Mouse (Mus musculus) heart, adult 2 months (tissue): Measurements from ENCODE around the gene Pkd1l2. TPM values are rescaled to one million over a fixed set of nuclear protein-coding genes. Genes with fewer than 3 reads are reported as not detected.
A peak's percentile ranks its signal among the peaks of the same experiment; 100 is the strongest.

Source experiments
- DNase-seq, 2 experiments: peaks; one replicate each; pipeline ENCODE4 v3.0.0; 2021
- H3K27ac ChIP-seq: fragments of 200-600 bp; 2 replicates; pipeline ENCODE4 v1.8.1; 2022
- H3K27me3 ChIP-seq: fragments of 200-500 bp; 2 replicates; pipeline ENCODE4 v1.6.1; 2012; ENCODE audit warnings: mild to moderate bottlenecking, low read length, inconsistent platforms, mixed read lengths; ENCODE audit not compliant: control insufficient read depth, insufficient read depth
- H3K36me3 ChIP-seq: fragments of 200-500 bp; 2 replicates; pipeline ENCODE4 v1.6.1; 2012; ENCODE audit warnings: low read length, inconsistent platforms; ENCODE audit not compliant: control insufficient read depth, insufficient read depth
- H3K4me1 ChIP-seq: fragments of 200-500 bp; 2 replicates; pipeline ENCODE4 v1.6.1; 2011; ENCODE audit warnings: low read length; ENCODE audit not compliant: control insufficient read depth, insufficient read depth
- H3K4me3 ChIP-seq: fragments of 200-600 bp; 2 replicates; pipeline ENCODE4 v1.8.1; 2022
- H3K79me2 ChIP-seq: fragments of 200-500 bp; replicated peaks from 2 replicates; pipeline ENCODE4 v1.6.1; 2012; ENCODE audit warnings: mild to moderate bottlenecking, inconsistent platforms, low read length, moderate library complexity, mixed read lengths; ENCODE audit not compliant: control insufficient read depth, insufficient read depth
- H3K9ac ChIP-seq: fragments of 200-500 bp; 2 replicates; pipeline ENCODE4 v1.6.1; 2012; ENCODE audit warnings: low read depth, mild to moderate bottlenecking, control low read depth, inconsistent platforms, low read length, mixed read lengths
- CTCF ChIP-seq: fragments of 200-600 bp; IDR thresholded peaks from 2 replicates; pipeline ENCODE4 v1.8.1; 2022; ENCODE audit warnings: antibody characterized with exemption, mild to moderate bottlenecking, moderate library complexity
- EP300 ChIP-seq: fragments of 200-500 bp; IDR thresholded peaks from 2 replicates; pipeline ENCODE4 v1.6.1; 2011; ENCODE audit warnings: low read depth, low read length, control low read depth; ENCODE audit not compliant: insufficient read depth
- POLR2A ChIP-seq: fragments of 200-500 bp; IDR thresholded peaks from 2 replicates; pipeline ENCODE4 v1.6.1; 2011; ENCODE audit warnings: mild to moderate bottlenecking, low read depth, low read length, control low read depth; ENCODE audit not compliant: insufficient read depth
- WGBS: fragments of 180-500 bp; shearing (Covaris S2); methylation state at CpG from one replicate; pipeline ENCODE4 v1.1.7; 2018; 5-methylcytosine and 5-hydroxymethylcytosine counted together
- intact Hi-C: fragments of 180-260 bp; cut with DNase I; formaldehyde crosslinking; loops from one replicate; pipeline ENCODE4 v1.15.1; 2025
- polyA plus RNA-seq: library from polyadenylated mRNA; depleted of rRNA; stranded (reverse); fragments of >200 nt; gene quantifications from 2 replicates; pipeline ENCODE4 v1.2.3, GENCODE M21; 2012
- total RNA-seq, 2 experiments: library from RNA; stranded (reverse); gene quantifications; 2 replicates each; pipeline ENCODE4 v1.2.3; 2021

Gene Pkd1l2
- total and polyA plus RNA-seq, 3 experiments: not detected

GRCm38 (mm10) chr8:117022297-117022993, 59.8 kb downstream of the Pkd1l2 start:
- Histone ChIP-seq H3K27me3 (no peaks in the 10 kb centered on the region), H3K4me3 (no peak overlapping the region), H3K36me3 (no peaks in the 10 kb centered on the region), H3K4me1 (no peaks in the 10 kb centered on the region), H3K9ac (no peak overlapping the region), H3K27ac (no peak overlapping the region), H3K79me2 (no peaks in the 10 kb centered on the region)
- TF ChIP-seq POLR2A (no peak), CTCF (0 out of 2 replicates have a peak, but pooled peaks have one; percentile 12)
- intact Hi-C loops: no loop called here
- no peak for DNase-seq
- WGBS: 57% methylated on average over 1 of the region's 1 CpGs

DNA sequence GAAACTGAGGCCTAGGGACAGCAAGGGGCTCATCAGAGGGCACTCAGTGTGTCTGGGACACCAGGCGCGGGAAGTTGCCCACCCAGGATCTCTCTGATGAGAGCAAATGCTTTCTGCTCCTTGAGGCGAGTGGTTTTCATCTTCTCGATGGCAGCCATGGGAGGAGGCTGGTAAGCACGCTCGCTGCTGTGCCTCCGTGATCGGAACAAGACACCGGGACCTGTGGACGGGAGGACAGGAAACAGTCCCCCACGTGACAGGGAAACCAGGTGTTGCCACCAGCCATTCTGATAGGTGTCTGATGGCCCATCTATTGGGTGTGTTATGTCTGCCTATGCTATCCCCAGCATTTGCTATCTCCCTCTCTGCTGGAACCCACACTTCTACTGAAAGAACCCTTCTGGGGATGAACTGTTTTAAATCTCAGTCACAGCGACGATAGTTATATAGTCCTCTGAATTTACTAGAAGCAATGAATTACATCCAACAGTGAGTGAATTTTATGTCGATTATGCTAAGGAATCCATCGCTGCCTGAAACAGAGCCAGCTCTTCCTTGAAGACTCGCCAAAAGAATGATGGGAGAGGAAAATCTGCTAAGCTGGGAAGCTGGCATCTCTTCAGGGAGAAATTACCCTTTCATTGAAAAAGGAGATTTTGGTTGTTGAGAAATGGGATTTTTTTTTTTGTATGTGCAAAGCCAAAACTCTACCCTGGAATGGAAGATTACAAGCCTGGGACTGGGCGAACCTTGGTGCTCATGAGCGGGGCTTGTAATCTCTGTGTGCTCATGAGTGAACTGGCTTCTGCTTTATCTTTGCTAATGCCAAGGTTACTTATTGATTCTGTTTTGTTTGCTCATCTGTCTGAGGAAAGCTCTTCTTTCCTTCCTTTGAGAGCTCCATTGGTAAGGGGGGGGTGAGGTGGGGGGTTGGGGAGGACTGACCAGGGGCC, 62.6 kb downstream of the Pkd1l2 start:
- no peak for TF ChIP-seq POLR2A
- no peak for TF ChIP-seq EP300
- no peak for TF ChIP-seq CTCF
- Histone ChIP-seq H3K27me3 (no peaks in the 10 kb centered on the region), H3K36me3 (no peaks in the 10 kb centered on the region), H3K4me3 (no peak overlapping the region), H3K27ac (no peak overlapping the region), H3K9ac (no peak overlapping the region), H3K79me2 (no peaks in the 10 kb centered on the region), H3K4me1 (no peaks in the 10 kb centered on the region)
- no peak for DNase-seq
- intact Hi-C loops: no loop called here
- 79% methylated on average over 18 of the region's 18 CpGs for WGBS

- Histone ChIP-seq H3K4me1 (no peaks in the 10 kb centered on the region), H3K36me3 (no peaks in the 10 kb centered on the region), H3K79me2 (no peaks in the 10 kb centered on the region), H3K27me3 (no peaks in the 10 kb centered on the region), H3K27ac (no peak overlapping the region), H3K9ac (no peak overlapping the region), H3K4me3 (no peak overlapping the region)
- intact Hi-C loops: no loop called here
- TF ChIP-seq EP300: no peak
- TF ChIP-seq POLR2A: no peak
- no peak for TF ChIP-seq CTCF
- no peak for DNase-seq
- WGBS: 91% methylated on average over 4 of the region's 4 CpGs
Measured at GRCm38 (mm10) chr8:117017896-117018295, 64.4 kb downstream of the Pkd1l2 start.

DNA sequence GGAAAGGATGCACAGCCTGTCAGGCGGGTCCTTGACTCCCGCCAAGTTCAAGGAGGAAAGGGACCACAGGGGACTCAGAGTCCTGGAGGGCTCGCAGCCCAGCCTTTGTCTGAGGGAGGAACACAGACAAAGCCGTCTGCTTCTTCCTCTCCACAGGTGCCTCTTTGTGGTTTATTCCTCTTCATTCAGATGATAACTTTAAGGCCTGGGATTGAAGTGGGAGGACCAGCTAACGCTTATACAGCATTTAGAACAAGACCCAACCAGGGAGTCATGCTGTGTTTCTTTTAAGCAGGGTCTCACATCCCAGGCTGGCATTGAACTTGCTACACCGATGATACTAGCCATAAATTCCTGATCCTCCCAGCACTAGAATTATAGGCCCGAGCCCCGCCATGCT, 65.2 kb downstream of the Pkd1l2 start:
- Histone ChIP-seq H3K36me3 (no peaks in the 10 kb centered on the region), H3K4me3 (no peak overlapping the region), H3K79me2 (no peaks in the 10 kb centered on the region), H3K4me1 (no peaks in the 10 kb centered on the region), H3K27ac (no peak overlapping the region), H3K9ac (no peak overlapping the region), H3K27me3 (no peaks in the 10 kb centered on the region)
- intact Hi-C loops: no loop called here
- WGBS: 76% methylated on average over 8 of the region's 8 CpGs
- DNase-seq: no peak
- TF ChIP-seq CTCF (no peak), POLR2A (no peak), EP300 (no peak)

GRCm38 (mm10) chr8:117015670-117016069, 66.6 kb downstream of the Pkd1l2 start:
- no peak for DNase-seq
- 63% methylated on average over 4 of the region's 4 CpGs for WGBS

DNA sequence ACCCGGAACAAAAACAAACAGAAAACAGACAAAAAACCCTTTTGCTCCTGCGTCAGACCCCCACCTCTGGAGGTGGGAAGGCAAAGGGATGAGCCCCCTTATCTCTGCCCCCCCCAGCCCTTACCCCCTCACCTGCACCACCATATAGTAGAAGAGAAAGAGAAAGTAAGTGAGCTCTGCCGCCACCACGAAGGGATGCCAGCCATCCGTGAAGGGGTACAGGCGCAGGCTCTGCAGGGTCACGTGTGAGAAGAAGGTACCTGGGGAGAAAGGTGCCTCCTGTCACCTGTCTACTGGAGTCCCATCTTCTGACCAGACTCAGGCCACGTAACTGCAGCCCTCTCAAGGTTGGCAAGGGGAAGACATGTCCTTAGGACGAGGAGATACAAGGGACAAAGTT, 70.9 kb downstream of the Pkd1l2 start:
- H3K27ac ChIP-seq: no peak overlapping the region
- H3K27me3 ChIP-seq: no peaks in the 10 kb centered on the region
- H3K36me3 ChIP-seq: no peaks in the 10 kb centered on the region
- 84% methylated on average over 9 of the region's 9 CpGs for WGBS
- TF ChIP-seq POLR2A (no peak), EP300 (no peak), CTCF (no peak)
- H3K9ac ChIP-seq: no peak overlapping the region
- intact Hi-C loops: no loop called here
- H3K79me2 ChIP-seq: no peaks in the 10 kb centered on the region
- DNase-seq: no peak
- no peaks in the 10 kb centered on the region for H3K4me1 ChIP-seq
- no peak overlapping the region for H3K4me3 ChIP-seq

More at GRCm38 (mm10) chr8:117015670-117016069, 66.6 kb downstream of the Pkd1l2 start:
- no peak overlapping the region for H3K27ac ChIP-seq
- no peaks in the 10 kb centered on the region for H3K79me2 ChIP-seq
- H3K36me3 ChIP-seq: no peaks in the 10 kb centered on the region
- intact Hi-C loops: no loop called here
- H3K9ac ChIP-seq: no peak overlapping the region
- H3K4me1 ChIP-seq: no peaks in the 10 kb centered on the region
- no peaks in the 10 kb centered on the region for H3K27me3 ChIP-seq
- TF ChIP-seq POLR2A: no peak
- TF ChIP-seq CTCF: no peak
- no peak for TF ChIP-seq EP300
- H3K4me3 ChIP-seq: no peak overlapping the region
